Comparison of ENCODE assay signal across 7 mouse cellular contexts in genomic region chr17:83287381-83288142, GRCm38 (mm10).
DNase-seq lines count a peak whose midpoint lies in the region; ATAC-seq and TF ChIP-seq lines count a peak whose summit lies in the region.

No protein-coding gene starts in this region.

- DNase-seq in left cerebral cortex, adult 2 months (ENCODE audit: extremely low spot score in 1 of 2, low spot score in 2 of 2): no peak
- no peak for DNase-seq in left cerebral cortex, adult 8-10 months (ENCODE audit: low spot score in 2 of 2)
- DNase-seq in thymus, postnatal 36 days: no peak
- no peak for DNase-seq in lung, postnatal 14 days

- no peaks in the 10 kb centered on the region for H3K27me3 ChIP-seq in forebrain, embryonic 16.5 days (replicated peaks; ENCODE audit: control insufficient read depth, insufficient read depth, low read length)
- H3K27me3 ChIP-seq in limb, embryonic 12.5 days: no peaks in the 10 kb centered on the region
- H3K27me3 ChIP-seq in stomach, embryonic 14.5 days (ENCODE audit: control insufficient read depth, insufficient read depth, low read length): no peaks in the 10 kb centered on the region

- no peak overlapping the region for H3K4me2 ChIP-seq in forebrain, embryonic 16.5 days (ENCODE audit: low read length)
- H3K4me2 ChIP-seq in limb, embryonic 12.5 days: peak overlapping the region; percentile 10; the same call in 1 of the 2 replicates
- no peak overlapping the region for H3K4me2 ChIP-seq in stomach, embryonic 14.5 days (replicated peaks; ENCODE audit: low read depth, low read length)

- peak; percentile 86 for ATAC-seq in forebrain, embryonic 16.5 days
- peak; percentile 82 for ATAC-seq in limb, embryonic 12.5 days (ENCODE audit: insufficient number of reproducible peaks, insufficient read depth, low FRiP score, low TSS enrichment, low read depth)
- ATAC-seq in stomach, embryonic 14.5 days (ENCODE audit: insufficient number of reproducible peaks, insufficient read depth, low FRiP score, low read depth): peak; percentile 37; the same call in 1 of the 2 replicates

- no peaks in the 10 kb centered on the region for H3K9me3 ChIP-seq in forebrain, embryonic 16.5 days (ENCODE audit: control insufficient read depth, low read length)
- H3K9me3 ChIP-seq in limb, embryonic 12.5 days: no peaks in the 10 kb centered on the region
- no peaks in the 10 kb centered on the region for H3K9me3 ChIP-seq in stomach, embryonic 14.5 days (ENCODE audit: control insufficient read depth, low read depth, low read length)

- H3K4me1 ChIP-seq in forebrain, embryonic 16.5 days (replicated peaks; ENCODE audit: control insufficient read depth, insufficient read depth, low read length): peaks cover 8% of the 10 kb centered on the region
- H3K4me1 ChIP-seq in limb, embryonic 12.5 days (replicated peaks): peaks cover 12% of the 10 kb centered on the region
- peaks cover 9% of the 10 kb centered on the region for H3K4me1 ChIP-seq in stomach, embryonic 14.5 days (ENCODE audit: control insufficient read depth, insufficient read depth, low read length)

- H3K36me3 ChIP-seq in forebrain, embryonic 16.5 days (ENCODE audit: control insufficient read depth, insufficient read depth): no peaks in the 10 kb centered on the region
- no peaks in the 10 kb centered on the region for H3K36me3 ChIP-seq in limb, embryonic 12.5 days
- no peaks in the 10 kb centered on the region for H3K36me3 ChIP-seq in stomach, embryonic 14.5 days (ENCODE audit: control insufficient read depth, insufficient read depth, low read length)

- no peak overlapping the region for H3K4me3 ChIP-seq in left cerebral cortex, adult 2 months
- H3K4me3 ChIP-seq in forebrain, embryonic 16.5 days (replicated peaks; ENCODE audit: low read length): no peak overlapping the region
- no peak overlapping the region for H3K4me3 ChIP-seq in limb, embryonic 12.5 days (replicated peaks)
- no peak overlapping the region for H3K4me3 ChIP-seq in stomach, embryonic 14.5 days (ENCODE audit: low read depth, low read length)

- 24% methylated on average over 6 of the region's 6 CpGs for whole genome bisulfite sequencing in forebrain, embryonic 16.5 days
- 34% methylated on average over 6 of the region's 6 CpGs for WGBS in limb, embryonic 12.5 days
- WGBS in stomach, embryonic 14.5 days: 46% methylated on average over 6 of the region's 6 CpGs

- no peak for TF ChIP-seq CTCF in left cerebral cortex, adult 2 months (IDR thresholded peaks at IDR 0.05)

- intact Hi-C loops in left cerebral cortex, adult 2 months (cut with DNase I): no loop called here

- H3K9ac ChIP-seq in forebrain, embryonic 16.5 days (replicated peaks; ENCODE audit: low read depth, low read length): no peak overlapping the region; the same call in 1 of the 2 replicates
- H3K9ac ChIP-seq in limb, embryonic 12.5 days (replicated peaks): no peak overlapping the region
- H3K9ac ChIP-seq in stomach, embryonic 14.5 days (replicated peaks; ENCODE audit: low read depth, low read length): no peak overlapping the region

- H3K27ac ChIP-seq in left cerebral cortex, adult 2 months: peak overlapping the region; percentile 64
- H3K27ac ChIP-seq in forebrain, embryonic 16.5 days (ENCODE audit: low read length): peak overlapping the region; percentile 19
- peak overlapping the region; percentile 66 for H3K27ac ChIP-seq in limb, embryonic 12.5 days
- H3K27ac ChIP-seq in stomach, embryonic 14.5 days (ENCODE audit: low read length): peak overlapping the region; percentile 15; the same call in 1 of the 2 replicates

Comparison
In these comparisons a context has a peak if more than half of its experiments do, and no peak if none do; other contexts are left out.
1. H3K27ac ChIP-seq: peak in every context shown above with its lines; median percentile 66 in limb, embryonic 12.5 days; 64 in left cerebral cortex, adult 2 months; 19 in forebrain, embryonic 16.5 days; 15 in stomach, embryonic 14.5 days.